Comparison of ENCODE assay signal across 18 mouse cellular contexts in genomic region chr1:177234462-177234861, GRCm38 (mm10).
"Had no signal": no experiment of that assay in that cellular context is flagged by ENCODE, and none has a peak within 500 bp of the region (broad histone marks: within the 10 kb centered on the region; RNA-seq: fewer than 3 reads in every experiment).

No protein-coding gene starts in this region.

- H3K4me2 ChIP-seq: lung, embryonic 14.5 days; midbrain, embryonic 12.5 days; neural tube, embryonic 13.5 days; neural tube, embryonic 15.5 days had no signal

- H3K36me3 ChIP-seq: neural tube, embryonic 15.5 days had no signal

- DNase-seq: lung, adult 18-20 months; lung, embryonic 14.5 days; lung, postnatal 10 days; lung, postnatal 4 days; midbrain, embryonic 14.5 days; retina, postnatal 1 day; right cerebral cortex, adult 18-20 months; right cerebral cortex, postnatal 25 days; right cerebral cortex, postnatal 4 days; spleen, adult 18-20 months; thymus, adult 18-20 months; thymus, postnatal 14 days; thymus, postnatal 36 days had no signal

- H3K9me3 ChIP-seq: midbrain, embryonic 10.5 days; midbrain, embryonic 12.5 days; neural tube, embryonic 13.5 days; neural tube, embryonic 15.5 days had no signal

- H3K4me3 ChIP-seq: midbrain, embryonic 10.5 days; midbrain, embryonic 12.5 days; myocyte; neural tube, embryonic 13.5 days; neural tube, embryonic 15.5 days had no signal

- H3K9ac ChIP-seq: lung, embryonic 14.5 days; midbrain, embryonic 12.5 days; neural tube, embryonic 13.5 days; neural tube, embryonic 15.5 days had no signal

- H3K4me1 ChIP-seq: midbrain, embryonic 10.5 days; midbrain, embryonic 12.5 days; neural tube, embryonic 13.5 days; neural tube, embryonic 15.5 days had no signal

- H3K27me3 ChIP-seq: midbrain, embryonic 12.5 days; neural tube, embryonic 13.5 days; neural tube, embryonic 15.5 days had no signal

- H3K27ac ChIP-seq: midbrain, embryonic 10.5 days; midbrain, embryonic 12.5 days; neural tube, embryonic 13.5 days; neural tube, embryonic 15.5 days had no signal
